Mouse (Mus musculus): Measurements from ENCODE around the gene Gcm2. TPM values are rescaled to one million over a fixed set of nuclear protein-coding genes. Genes with fewer than 3 reads are reported as not detected.

Gene Gcm2
- total RNA-seq, 2 experiments from 2014 or later = not detected

GRCm38 (mm10) chr13:41080700-41081099, 30.1 kb downstream of the Gcm2 start:
- DNase-seq (ENCODE audit: low spot score in 2 of 2) = no peak

GRCm38 (mm10) chr13:41079859-41080258, 31.0 kb downstream of the Gcm2 start:
- no peak for DNase-seq (ENCODE audit: low spot score in 2 of 2)

- DNase-seq (ENCODE audit: low spot score in 2 of 2) = peak; percentile 8 to 25
Observed at GRCm38 (mm10) chr13:41079421-41079780, 31.4 kb downstream of the Gcm2 start, which contains the start of gene Mak. TSS of gene Mak (minus strand) at chr13:41079706.

- no peak for DNase-seq (ENCODE audit: low spot score in 2 of 2)
Observed at GRCm38 (mm10) chr13:41078690-41079420, 32.0 kb downstream of the Gcm2 start.

- DNase-seq (ENCODE audit: low spot score in 2 of 2) = no peak
Observed at GRCm38 (mm10) chr13:41077921-41078320, 32.9 kb downstream of the Gcm2 start.

GRCm38 (mm10) chr13:41073819-41074218, 37.0 kb downstream of the Gcm2 start:
- no peak for DNase-seq (ENCODE audit: low spot score in 2 of 2)

- DNase-seq (ENCODE audit: low spot score in 2 of 2) = no peak
Observed at GRCm38 (mm10) chr13:41071617-41072016, 39.2 kb downstream of the Gcm2 start.

GRCm38 (mm10) chr13:41067618-41068017, 43.2 kb downstream of the Gcm2 start:
- no peak for DNase-seq (ENCODE audit: low spot score in 2 of 2)

- DNase-seq (ENCODE audit: low spot score in 2 of 2) = no peak
Observed at GRCm38 (mm10) chr13:41051965-41052364, 58.9 kb downstream of the Gcm2 start.

Other genes with a start within 250 kb of the Gcm2 start
- 10 to 100 TPM; 63.4 to 66.3 TPM for gene Pak1ip1, start 110.0 kb downstream of the Gcm2 start, total RNA-seq (2021)
- 100 to 1,000 TPM; 157 to 168 TPM for gene Tmem14c, start 94.7 kb downstream of the Gcm2 start, total RNA-seq (2021)
- gene Mak, start 31.3 kb downstream of the Gcm2 start, total RNA-seq (2021) = under 1 TPM in 1 of 2 experiments, not detected in 1; 0.25 TPM
- gene Sycp2l, start 3.3 kb upstream of the Gcm2 start, total RNA-seq (2021) = not detected
- gene Elovl2, start 109.4 kb upstream of the Gcm2 start, total RNA-seq (2021) = 10 to 100 TPM in 1 of 2 experiments, 1 to 10 TPM in 1; 6.1 to 30.4 TPM
- 10 to 100 TPM; 15.5 to 16.4 TPM for gene Smim13, start 138.8 kb upstream of the Gcm2 start, total RNA-seq (2021)
- not detected for gene Gm17364, start 162.9 kb upstream of the Gcm2 start, total RNA-seq (2021)

All from adrenal gland, postnatal 4 days (tissue).